Mouse (Mus musculus) adrenal gland, adult 2 months (tissue): ENCODE measurements around the gene Cdc42ep1. TPM values are rescaled to one million over a fixed set of nuclear protein-coding genes. Genes with fewer than 3 reads are reported as not detected.
"Not testable (repeated sequence)": the region's sequence is repeated elsewhere in the genome, so short reads cannot be mapped to it uniquely, and the experiment has no call there.

ENCODE experiments used
- DNase-seq: peaks from one replicate; pipeline ENCODE4 v3.0.0; 2021
- microRNA-seq, 2 experiments: library from miRNA; unstranded; fragments of <30 nt; microRNA quantifications; one replicate each; pipeline ENCODE4 v1.2.0; 2021
- polyA plus RNA-seq: library from polyadenylated mRNA; depleted of rRNA; stranded (reverse); fragments of >200 nt; gene quantifications from 2 replicates; pipeline ENCODE4 v1.2.3, GENCODE M21; 2012; rRNA removed
- total RNA-seq, 2 experiments: library from RNA; stranded (reverse); gene quantifications; 2 replicates each; pipeline ENCODE4 v1.2.3; 2021

The Cdc42ep1 gene
- total and polyA plus RNA-seq, 3 experiments, result 36.9 to 100 (median 57.2) TPM

GRCm38 (mm10) chr15:78878792-78879516 is 36.5 kb downstream of the Cdc42ep1 start:
- DNase-seq, result not testable (repeated sequence)

GRCm38 (mm10) chr15:78880432-78880831 is 38.0 kb downstream of the Cdc42ep1 start:
- no peak for DNase-seq

GRCm38 (mm10) chr15:78881828-78882227 is 39.4 kb downstream of the Cdc42ep1 start:
- DNase-seq, result no peak

GRCm38 (mm10) chr15:78889401-78889853 is 47.0 kb downstream of the Cdc42ep1 start:
- no peak for DNase-seq

GRCm38 (mm10) chr15:78892440-78892839 is 50.0 kb downstream of the Cdc42ep1 start:
- DNase-seq, result no peak

- DNase-seq, result no peak
Observed at GRCm38 (mm10) chr15:78894726-78895125, 52.3 kb downstream of the Cdc42ep1 start.

- no peak for DNase-seq
Observed at GRCm38 (mm10) chr15:78895741-78896140, 53.3 kb downstream of the Cdc42ep1 start.

GRCm38 (mm10) chr15:78896149-78896548 is 53.7 kb downstream of the Cdc42ep1 start:
- no peak for DNase-seq

- DNase-seq, result no peak
Observed at GRCm38 (mm10) chr15:78897488-78897887, 55.1 kb downstream of the Cdc42ep1 start.

GRCm38 (mm10) chr15:78898507-78899001 is 56.1 kb downstream of the Cdc42ep1 start:
- DNase-seq, result no peak

GRCm38 (mm10) chr15:78899409-78899739 is 57.0 kb downstream of the Cdc42ep1 start, which contains the start of gene Gm49510:
TSS of gene Gm49510 (plus strand) at chr15:78899667.
- DNase-seq, result no peak

GRCm38 (mm10) chr15:78899740-78900584 is 57.5 kb downstream of the Cdc42ep1 start, which contains the start of gene Sh3bp1:
TSS of gene Sh3bp1 (plus strand) at chr15:78899768.
- DNase-seq, result peak; percentile 79

Small RNAs within 50 kb of the gene (microRNA-seq; reads per million reads assigned to microRNA genes)
- gene Mir6955, result 0 reads per million in 2 experiments

Other genes starting within 250 kb of the Cdc42ep1 start
- 10 to 100 TPM in 1 of 2 experiments, 1 to 10 TPM in 1; 7.2 to 12.7 TPM for gene Cyth4, start 245.6 kb upstream of the Cdc42ep1 start, total RNA-seq
- 13.8 and 16.2 TPM in 2 replicates for gene Cyth4, start 245.6 kb upstream of the Cdc42ep1 start, polyA plus RNA-seq
- 1 to 10 TPM; 3.2 to 3.6 TPM for gene Elfn2, start 123.9 kb upstream of the Cdc42ep1 start, total RNA-seq
- 1.7 and 2.3 TPM in 2 replicates for gene Elfn2, start 123.9 kb upstream of the Cdc42ep1 start, polyA plus RNA-seq
- gene Mfng, start 69.1 kb upstream of the Cdc42ep1 start, total RNA-seq, result 10 to 100 TPM in 1 of 2 experiments, 1 to 10 TPM in 1; 8.7 to 18.1 TPM
- gene Mfng, start 69.1 kb upstream of the Cdc42ep1 start, polyA plus RNA-seq, result 46.7 and 61.0 TPM in 2 replicates
- gene Card10, start 39.6 kb upstream of the Cdc42ep1 start, total RNA-seq, result 10 to 100 TPM in 1 of 2 experiments, 1 to 10 TPM in 1; 4.9 to 10.9 TPM
- gene Card10, start 39.6 kb upstream of the Cdc42ep1 start, polyA plus RNA-seq, result 18.1 and 26.5 TPM in 2 replicates
- 1 to 10 TPM in 1 of 2 experiments, under 1 TPM in 1; 0.52 to 1.8 TPM for gene Lgals2, start 12.9 kb downstream of the Cdc42ep1 start, total RNA-seq
- gene Lgals2, start 12.9 kb downstream of the Cdc42ep1 start, polyA plus RNA-seq, result 0.73 and 0.74 TPM in 2 replicates
- 10 to 100 TPM; 51.9 to 56.2 TPM for gene Gga1, start 34.6 kb downstream of the Cdc42ep1 start, total RNA-seq
- 138 and 147 TPM in 2 replicates for gene Gga1, start 34.6 kb downstream of the Cdc42ep1 start, polyA plus RNA-seq
- gene Gm49510, start 57.0 kb downstream of the Cdc42ep1 start, total RNA-seq, result not detected
- gene Gm49510, start 57.0 kb downstream of the Cdc42ep1 start, polyA plus RNA-seq, result not detected in 2 replicates
- gene Sh3bp1, start 57.1 kb downstream of the Cdc42ep1 start, total RNA-seq, result 10 to 100 TPM in 1 of 2 experiments, 1 to 10 TPM in 1; 4.6 to 11.0 TPM
- 54.1 and 60.0 TPM in 2 replicates for gene Sh3bp1, start 57.1 kb downstream of the Cdc42ep1 start, polyA plus RNA-seq
- gene Pdxp, start 71.3 kb downstream of the Cdc42ep1 start, total RNA-seq, result 1 to 10 TPM; 2.4 to 5.7 TPM
- gene Pdxp, start 71.3 kb downstream of the Cdc42ep1 start, polyA plus RNA-seq, result 18.8 and 30.1 TPM in 2 replicates
- 100 to 1,000 TPM; 386 to 613 TPM for gene Lgals1, start 84.1 kb downstream of the Cdc42ep1 start, total RNA-seq
- gene Lgals1, start 84.1 kb downstream of the Cdc42ep1 start, polyA plus RNA-seq, result 341 and 382 TPM in 2 replicates
- gene Nol12, start 92.3 kb downstream of the Cdc42ep1 start, total RNA-seq, result 10 to 100 TPM; 42.0 to 57.2 TPM
- gene Nol12, start 92.3 kb downstream of the Cdc42ep1 start, polyA plus RNA-seq, result 21.3 and 22.5 TPM in 2 replicates
- gene Triobp, start 105.1 kb downstream of the Cdc42ep1 start, total RNA-seq, result 100 to 1,000 TPM in 1 of 2 experiments, 10 to 100 TPM in 1; 93.7 to 129 TPM
- 101 and 134 TPM in 2 replicates for gene Triobp, start 105.1 kb downstream of the Cdc42ep1 start, polyA plus RNA-seq
- 100 to 1,000 TPM in 1 of 2 experiments, 10 to 100 TPM in 1; 94.6 to 204 TPM for gene H1f0, start 185.8 kb downstream of the Cdc42ep1 start, total RNA-seq
- gene H1f0, start 185.8 kb downstream of the Cdc42ep1 start, polyA plus RNA-seq, result 109 and 135 TPM in 2 replicates
- gene Galr3, start 199.3 kb downstream of the Cdc42ep1 start, total RNA-seq, result under 1 TPM in 1 of 2 experiments, not detected in 1; 0.28 TPM
- 1.4 and 4.2 TPM in 2 replicates for gene Galr3, start 199.3 kb downstream of the Cdc42ep1 start, polyA plus RNA-seq
- 10 to 100 TPM; 20.1 to 27.2 TPM for gene Ankrd54, start 220.3 kb downstream of the Cdc42ep1 start, total RNA-seq
- 91.9 and 101 TPM in 2 replicates for gene Ankrd54, start 220.3 kb downstream of the Cdc42ep1 start, polyA plus RNA-seq
- gene Eif3l, start 232.6 kb downstream of the Cdc42ep1 start, total RNA-seq, result 100 to 1,000 TPM; 136 to 160 TPM
- 94.1 and 119 TPM in 2 replicates for gene Eif3l, start 232.6 kb downstream of the Cdc42ep1 start, polyA plus RNA-seq